Mouse (Mus musculus) MEL (cell line): Measurements from ENCODE around the gene Ccdc125.

Experiments used
- BHLHE40 ChIP-seq: IDR thresholded peaks from 2 replicates; pipeline ENCODE4 v1.6.1; 2012; ENCODE audit warnings: low read depth, mild to moderate bottlenecking, inconsistent platforms, low read length, improper control_type of control experiment, borderline replicate concordance
- CHD2 ChIP-seq: IDR thresholded peaks from 2 replicates; pipeline ENCODE4 v1.6.1; 2011; ENCODE audit warnings: low read length, improper control_type of control experiment
- CTCF ChIP-seq, 3 experiments: IDR thresholded peaks in 2 of 3; conservative IDR thresholded peaks in 1 of 3; 2 replicates each; pipeline ENCODE4 v1.5.1; 2011 to 2012; ENCODE audit warnings: low read length in 3 of 3, low read depth in 2 of 3, mild to moderate bottlenecking in 2 of 3, improper control_type of control experiment in 1 of 3, inconsistent platforms in 1 of 3, mixed read lengths in 1 of 3, moderate library complexity in 1 of 3; ENCODE audit not compliant: control insufficient read depth in 1 of 3, insufficient read depth in 1 of 3, poor library complexity in 1 of 3, severe bottlenecking in 1 of 3
- EP300 ChIP-seq, 2 experiments: IDR thresholded peaks; 2 replicates each; pipeline ENCODE4 v1.6.1; 2011; ENCODE audit warnings: improper control_type of control experiment in 2 of 2, low read length in 2 of 2, low read depth in 1 of 2, mild to moderate bottlenecking in 1 of 2
- GABPA ChIP-seq: IDR thresholded peaks from 2 replicates; pipeline ENCODE4 v1.6.1; 2012; ENCODE audit warnings: low read depth, mild to moderate bottlenecking, inconsistent platforms, low read length, improper control_type of control experiment, moderate library complexity
- GATA1 ChIP-seq: IDR thresholded peaks from 2 replicates; pipeline ENCODE4 v1.6.1; 2011; ENCODE audit warnings: low read depth, low read length, improper control_type of control experiment
- MAFK ChIP-seq: IDR thresholded peaks from 2 replicates; pipeline ENCODE4 v1.6.1; 2011; ENCODE audit warnings: low read depth, mild to moderate bottlenecking, low read length, improper control_type of control experiment, borderline replicate concordance
- MAX ChIP-seq: IDR thresholded peaks from 2 replicates; pipeline ENCODE4 v1.6.1; 2011; ENCODE audit warnings: low read length, improper control_type of control experiment
- NRF1 ChIP-seq: IDR thresholded peaks from 2 replicates; pipeline ENCODE4 v1.6.1; 2014; ENCODE audit warnings: low read depth, mild to moderate bottlenecking, inconsistent platforms, low read length, improper control_type of control experiment, moderate library complexity; ENCODE audit not compliant: poor library complexity, insufficient read depth, severe bottlenecking
- POLR2A ChIP-seq, 2 experiments: IDR thresholded peaks; 2 replicates each; pipeline ENCODE4 v1.6.1; 2011 to 2012; ENCODE audit warnings: low read length in 2 of 2, mild to moderate bottlenecking in 2 of 2, control low read depth in 1 of 2, improper control_type of control experiment in 1 of 2, low read depth in 1 of 2, moderate library complexity in 1 of 2; ENCODE audit not compliant: control insufficient read depth in 1 of 2, insufficient read depth in 1 of 2, poor library complexity in 1 of 2
- RCOR1 ChIP-seq: IDR thresholded peaks from 2 replicates; pipeline ENCODE4 v1.6.1; 2012; ENCODE audit warnings: low read depth, mild to moderate bottlenecking, inconsistent platforms, low read length, improper control_type of control experiment
- TBP ChIP-seq: IDR thresholded peaks from 2 replicates; pipeline ENCODE4 v1.8.0; 2011; ENCODE audit warnings: low read depth, low read length, improper control_type of control experiment

- TF ChIP-seq CHD2 (no peak), POLR2A (IDR thresholded peaks at IDR 0.05; ENCODE audit: control insufficient read depth in 1 of 2, insufficient read depth in 1 of 2, low read depth in 1 of 2, low read length in 2 of 2, poor library complexity in 1 of 2) (no peak), CTCF (IDR thresholded peaks at IDR 0.05 in 2 of 3, conservative IDR thresholded peaks at IDR 0.05 in 1 of 3; ENCODE audit: control insufficient read depth in 1 of 3, insufficient read depth in 1 of 3, low read depth in 2 of 3, low read length in 3 of 3, poor library complexity in 1 of 3, severe bottlenecking in 1 of 3) (no peak), MAX (no peak), BHLHE40 (no peak), MAFK (no peak), GABPA (no peak), GATA1 (no peak), RCOR1 (no peak), NRF1 (no peak), TBP (no peak), EP300 (IDR thresholded peaks at IDR 0.05; ENCODE audit: low read depth in 1 of 2, low read length in 2 of 2) (no peak)
These were observed 21.3 kb upstream of the Ccdc125 start for GRCm38 (mm10) chr13:100648223-100648622.
